Mouse (Mus musculus) hematopoietic stem cell, adult 5-6 weeks (primary cell): Measurements from ENCODE around the gene Gcfc2. TPM values are rescaled to one million over a fixed set of nuclear protein-coding genes. Genes with fewer than 3 reads are reported as not detected.

Experiments
- ATAC-seq, 2 experiments: fragments of 125-278 bp in 1 of 2; replicated peaks in 1 of 2; 2 replicates each; pipeline ENCODE4 v1.8.0; 2016 to 2017; ENCODE audit warnings: inconsistent platforms in 2 of 2, mild to moderate bottlenecking in 2 of 2, moderate number of reproducible peaks in 2 of 2, low read depth in 1 of 2, moderate TSS enrichment in 1 of 2; ENCODE audit not compliant: low FRiP score in 2 of 2, poor library complexity in 2 of 2, severe bottlenecking in 2 of 2, insufficient read depth in 1 of 2, low TSS enrichment in 1 of 2
- total RNA-seq: library from RNA; stranded (forward); fragments of 172-1452, 232-1000 nt; gene quantifications from 2 replicates; pipeline ENCODE4 v1.2.3, GENCODE M21; 2017

Gene Gcfc2
- total RNA-seq, 1 experiment from 2014 or later: 37.2 TPM

DNA sequence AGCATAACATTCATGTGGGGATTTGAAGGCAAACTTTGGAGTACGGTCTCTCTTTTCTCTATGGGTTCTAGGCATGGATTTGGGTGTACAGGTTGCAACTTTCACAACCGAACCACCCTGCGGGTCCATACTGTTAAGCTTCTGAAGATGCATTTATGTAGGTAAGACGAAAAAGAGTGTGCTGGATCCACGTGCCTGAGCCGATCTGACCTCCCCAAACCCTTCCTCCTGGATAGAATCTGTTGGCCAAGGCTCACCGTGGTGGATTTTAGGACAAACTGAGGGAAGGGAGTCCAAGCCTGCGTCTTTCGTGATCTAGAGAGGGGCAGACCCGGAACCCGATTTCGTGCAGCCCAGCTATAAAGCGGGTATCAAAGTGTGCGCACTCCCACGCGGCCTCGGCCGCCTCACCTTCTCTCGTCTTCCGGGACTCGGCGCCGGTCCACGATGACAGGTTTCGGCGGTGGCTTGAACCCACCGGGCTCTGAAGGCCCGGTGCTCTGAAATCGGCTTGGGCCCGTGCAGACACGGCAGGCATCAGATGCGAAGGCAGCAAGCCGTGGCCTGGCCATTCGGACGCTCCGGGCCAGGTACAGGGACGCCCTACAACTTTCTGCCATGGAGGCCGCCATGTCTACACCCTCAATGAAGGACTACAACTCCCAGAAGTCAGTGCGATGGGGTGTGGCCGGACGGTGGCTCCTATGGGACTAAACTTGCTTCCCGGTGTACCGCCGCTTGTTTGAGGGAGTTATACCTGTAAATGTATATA, 42.0 kb downstream of the Gcfc2 start, which contains the start of gene Mrpl19:
TSS of gene Mrpl19 (minus strand) at position 663 of the 772 bp plus-strand sequence.
- ATAC-seq: peak; percentile 98 to 99

DNA sequence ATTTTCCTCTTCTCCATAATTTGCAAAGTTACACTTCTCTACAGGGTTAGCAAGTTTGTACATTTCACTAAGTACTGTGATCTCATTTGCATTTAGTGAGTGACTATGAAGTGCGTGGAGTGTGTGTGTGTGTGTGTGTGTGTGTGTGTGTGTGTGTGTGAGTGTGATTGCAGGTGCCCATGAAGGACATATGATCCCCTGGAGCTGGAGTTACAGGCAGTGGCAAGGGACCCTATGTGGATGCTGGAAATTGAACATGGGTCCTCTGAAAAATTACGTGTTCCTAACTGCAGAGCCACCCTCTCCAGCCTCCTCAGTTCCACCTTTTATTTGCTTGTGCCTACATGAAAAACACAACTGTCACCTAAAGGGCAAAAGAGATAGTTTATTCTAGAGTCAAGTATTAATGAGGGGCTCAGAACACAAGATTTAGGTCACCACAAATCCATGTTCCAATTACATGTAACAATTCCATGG, 42.6 kb downstream of the Gcfc2 start:
- no peak for ATAC-seq

DNA sequence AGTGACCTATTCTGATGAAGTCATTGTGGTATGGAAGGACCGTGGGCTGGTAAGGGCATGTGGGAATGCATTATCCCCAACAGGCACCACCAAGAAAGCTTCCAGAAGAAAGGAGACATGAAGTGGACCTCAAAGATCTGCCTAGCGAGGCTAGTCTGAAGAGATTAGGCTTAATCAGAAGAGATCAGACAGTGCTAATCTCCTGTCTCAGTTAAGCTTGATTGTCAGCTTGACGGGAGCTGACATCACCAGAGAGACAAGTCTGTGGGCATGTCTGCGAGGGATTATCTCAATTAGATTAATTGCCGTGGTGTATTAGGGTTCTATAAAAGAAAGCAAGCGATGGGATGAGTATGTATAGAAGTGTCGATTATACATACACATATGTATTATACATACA, 47.7 kb downstream of the Gcfc2 start:
- no peak for ATAC-seq

DNA sequence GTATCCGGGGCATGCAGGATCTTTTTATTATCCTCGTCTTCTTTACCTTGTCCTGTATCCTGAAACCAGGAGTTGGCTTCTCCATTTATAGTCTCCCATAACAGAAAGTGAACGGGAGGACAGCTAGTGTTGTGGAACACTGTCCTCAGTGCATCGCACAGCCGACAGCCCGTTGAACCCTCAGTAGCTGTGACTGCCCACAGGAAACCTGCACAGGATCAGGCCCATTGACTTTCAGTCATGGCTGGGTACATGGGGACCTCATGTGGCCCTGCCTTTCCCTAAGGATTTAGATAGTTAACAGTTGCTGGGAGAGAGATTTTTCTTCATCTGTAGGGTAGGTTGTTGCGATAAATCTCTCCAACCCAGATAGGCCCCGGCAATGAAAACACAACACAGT, 49.1 kb downstream of the Gcfc2 start:
- no peak for ATAC-seq

- peak; percentile 94 to 95 for ATAC-seq
Observed at GRCm38 (mm10) chr6:81975971-81976621, 52.6 kb downstream of the Gcfc2 start.

GRCm38 (mm10) chr6:81979286-81979685, 55.8 kb downstream of the Gcfc2 start:
- no peak for ATAC-seq

GRCm38 (mm10) chr6:81986171-81986570, 62.7 kb downstream of the Gcfc2 start:
- no peak; a peak in 1 of 4 replicates for ATAC-seq

DNA sequence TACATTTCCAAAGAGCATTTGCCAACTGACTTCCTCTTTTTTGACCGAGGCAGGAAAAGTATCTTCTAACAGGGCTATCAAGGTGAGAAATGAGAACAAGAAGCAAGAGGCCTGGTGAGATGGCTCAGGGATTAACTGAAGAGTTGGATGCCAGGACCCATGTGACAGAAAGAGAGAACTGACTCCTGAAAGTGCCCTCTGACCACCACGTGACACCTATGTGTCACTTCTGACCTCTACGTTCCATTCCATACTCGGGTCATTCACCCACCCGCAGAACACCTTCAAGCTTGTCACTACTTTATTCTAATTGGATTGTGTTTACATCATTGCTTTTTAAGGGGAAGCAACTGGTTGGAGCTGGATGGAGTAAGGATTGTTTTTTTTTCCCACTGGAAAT, 63.1 kb downstream of the Gcfc2 start:
- peak; percentile 33 to 37; a peak in 2 of 4 replicates for ATAC-seq

- ATAC-seq: peak; percentile 85 to 96
Observed at GRCm38 (mm10) chr6:81987010-81987409, 63.5 kb downstream of the Gcfc2 start.

DNA sequence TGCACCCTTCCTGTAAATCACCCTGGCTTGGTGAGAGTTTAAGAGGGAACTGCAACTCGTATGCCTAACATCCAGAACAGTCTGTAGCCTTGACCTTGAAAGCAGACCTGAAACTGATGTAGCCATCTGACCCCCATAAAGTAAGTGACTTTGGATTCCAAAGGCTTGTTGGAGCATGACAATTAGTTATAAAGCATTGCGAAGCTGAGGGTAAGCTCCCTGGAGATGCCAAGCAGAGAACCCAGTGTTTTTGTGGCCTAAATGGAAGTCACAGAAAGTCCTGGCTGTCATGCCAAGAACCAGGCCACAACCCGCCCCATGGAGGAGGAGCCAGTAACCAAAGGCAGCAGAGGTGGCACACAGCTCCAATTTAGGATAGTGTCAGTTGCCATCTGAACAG, 64.1 kb downstream of the Gcfc2 start:
- 0 out of 4 replicates have a peak, but pooled peaks of 1 of the 2 experiments have one; percentile 6 for ATAC-seq

- no peak for ATAC-seq
Observed at GRCm38 (mm10) chr6:81988341-81988740, 64.9 kb downstream of the Gcfc2 start.

GRCm38 (mm10) chr6:81990049-81990810, 66.8 kb downstream of the Gcfc2 start:
- no peak for ATAC-seq

Other genes starting within 250 kb of the Gcfc2 start
- gene Mrpl19, start 42.3 kb downstream of the Gcfc2 start, total RNA-seq: 14.0 and 31.5 TPM in 2 replicates
- gene Eva1a, start 117.4 kb downstream of the Gcfc2 start, total RNA-seq: 0.44 TPM in 1 of 2 replicates, not detected in the other